Mouse (Mus musculus) kidney, embryonic 14.5 days (tissue): ENCODE results near the gene Smn1. TPM values are rescaled to one million over a fixed set of nuclear protein-coding genes. Genes with fewer than 3 reads are reported as not detected.

Source experiments
- polyA plus RNA-seq: library from polyadenylated mRNA; unstranded; fragments of >200 nt; fragmentation: Nextera tagmentation; extraction: Ambion mirVana; gene quantifications from 2 replicates; pipeline ENCODE4 v1.2.1, GENCODE M21; 2014

Gene Smn1
- polyA plus RNA-seq, 1 experiment from 2014 or later, result 78.8 TPM

Other genes with a start within 250 kb of the Smn1 start
- 0.27 and 0.49 TPM in 2 replicates for gene Cartpt, start 223.8 kb upstream of the Smn1 start, polyA plus RNA-seq
- gene Mccc2, start 109.2 kb upstream of the Smn1 start, polyA plus RNA-seq, result 45.1 and 52.8 TPM in 2 replicates
- 31.8 and 35.2 TPM in 2 replicates for gene Bdp1, start 20.8 kb upstream of the Smn1 start, polyA plus RNA-seq
- 200 and 253 TPM in 2 replicates for gene Serf1, start 16.8 kb upstream of the Smn1 start, polyA plus RNA-seq
- gene Naip2, start 77.2 kb downstream of the Smn1 start, polyA plus RNA-seq, result 0.31 and 0.57 TPM in 2 replicates
- 0.43 and 0.46 TPM in 2 replicates for gene Naip5, start 121.5 kb downstream of the Smn1 start, polyA plus RNA-seq
- gene Naip6, start 192.8 kb downstream of the Smn1 start, polyA plus RNA-seq, result 0.20 and 0.28 TPM in 2 replicates